Mouse (Mus musculus): ENCODE results near the gene Wipi1.

Gene Wipi1

DNA sequence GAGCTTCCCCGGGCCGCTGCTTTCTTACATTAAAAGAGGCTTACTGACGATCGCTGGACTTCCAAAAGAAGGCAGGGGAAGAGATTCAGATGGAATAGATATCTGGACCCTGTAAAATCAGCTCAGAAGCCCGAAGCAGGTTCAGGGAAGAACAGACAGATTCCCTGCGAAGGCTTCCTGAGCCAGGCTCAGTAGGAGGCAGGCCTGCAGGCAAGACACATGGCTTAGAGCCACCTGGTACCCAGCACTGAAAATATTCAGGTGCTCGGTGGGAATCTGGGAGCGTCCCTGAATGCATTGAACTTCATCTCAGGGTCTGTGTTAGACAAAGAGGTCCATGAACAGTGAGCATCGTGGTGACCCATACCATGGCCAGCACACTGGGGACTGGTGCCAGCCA, 31.8 kb downstream of the Wipi1 start:
- no peak for DNase-seq (ENCODE audit: low read depth, low spot score)

DNA sequence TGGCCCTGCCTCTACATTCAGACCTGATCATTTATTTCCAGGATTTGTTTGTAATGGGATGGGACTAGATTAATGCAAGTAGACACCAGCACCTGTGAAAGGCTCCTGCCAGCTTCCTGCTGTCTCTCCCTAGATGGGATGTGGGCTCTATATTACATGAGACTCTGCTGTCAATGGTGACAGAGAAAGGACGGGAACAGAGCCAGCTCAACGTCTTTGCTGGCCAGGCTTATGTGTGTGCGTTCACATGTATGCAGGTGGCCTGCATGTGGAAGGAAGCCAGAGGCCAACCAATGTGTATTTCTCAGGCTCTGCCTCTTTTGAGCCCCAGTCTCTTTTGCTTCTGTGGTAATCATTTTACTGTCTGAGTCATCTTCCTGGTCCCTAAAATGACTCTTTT, 33.2 kb downstream of the Wipi1 start:
- DNase-seq (ENCODE audit: low read depth, low spot score), result no peak

DNA sequence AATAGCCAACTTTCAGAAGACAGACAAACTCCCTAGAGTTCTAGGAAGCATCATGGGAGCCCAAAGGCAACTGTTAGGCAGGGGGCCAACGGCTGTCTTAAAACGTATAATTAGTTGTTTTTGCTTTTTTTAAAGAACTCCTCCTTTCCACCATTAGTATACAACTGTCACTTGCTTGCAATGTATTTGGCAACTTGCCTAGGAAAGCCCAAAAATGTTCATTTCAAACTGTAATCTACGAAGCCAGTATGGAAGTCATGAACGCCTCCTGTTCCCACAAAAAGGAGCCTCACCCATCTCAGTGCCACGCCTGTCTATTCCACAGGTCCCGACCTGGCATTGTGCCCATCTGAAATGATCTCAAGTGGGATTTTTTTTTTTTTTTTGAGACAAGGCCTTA, 35.9 kb downstream of the Wipi1 start:
- no peak for DNase-seq (ENCODE audit: low read depth, low spot score)

DNA sequence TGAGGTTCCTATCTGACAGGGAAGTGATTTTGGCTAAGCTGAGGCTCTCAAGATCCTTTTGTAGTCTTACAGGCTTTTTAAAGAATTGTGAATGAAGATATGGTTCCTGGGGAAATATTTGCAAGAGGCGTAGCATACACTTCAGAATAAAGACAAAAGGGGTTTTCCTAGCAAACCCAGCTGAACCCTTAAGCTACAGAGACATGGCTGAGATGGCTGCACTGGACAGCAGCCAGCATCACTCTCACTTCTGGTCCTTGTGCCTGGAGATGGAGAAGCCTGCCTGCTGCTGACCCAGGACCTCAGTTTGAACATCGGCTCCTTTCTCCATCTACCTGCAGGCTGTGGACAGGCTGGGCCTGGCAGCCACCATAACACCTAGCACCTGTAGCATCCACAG, 37.2 kb downstream of the Wipi1 start:
- DNase-seq (ENCODE audit: low read depth, low spot score), result no peak

DNA sequence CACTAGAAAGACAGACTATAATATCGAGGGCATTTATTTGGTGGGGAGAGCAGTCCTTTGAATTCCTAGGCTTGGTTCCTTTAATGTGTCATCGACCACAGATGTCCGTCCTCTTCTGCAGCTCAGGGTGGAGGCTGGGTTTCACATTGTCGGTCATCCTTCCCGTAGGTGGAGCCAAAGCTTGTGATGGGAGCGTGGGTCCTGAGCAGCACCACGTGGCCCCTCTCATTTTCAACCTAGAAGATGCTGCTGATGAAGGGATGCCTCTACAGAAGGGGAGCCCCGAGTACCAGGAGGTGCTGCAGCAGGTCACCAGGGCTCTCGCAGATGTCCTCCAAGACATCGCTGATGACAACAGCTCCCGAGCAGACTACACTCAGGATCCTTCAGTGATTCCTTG, 39.7 kb downstream of the Wipi1 start:
- no peak for DNase-seq (ENCODE audit: low read depth, low spot score)

DNA sequence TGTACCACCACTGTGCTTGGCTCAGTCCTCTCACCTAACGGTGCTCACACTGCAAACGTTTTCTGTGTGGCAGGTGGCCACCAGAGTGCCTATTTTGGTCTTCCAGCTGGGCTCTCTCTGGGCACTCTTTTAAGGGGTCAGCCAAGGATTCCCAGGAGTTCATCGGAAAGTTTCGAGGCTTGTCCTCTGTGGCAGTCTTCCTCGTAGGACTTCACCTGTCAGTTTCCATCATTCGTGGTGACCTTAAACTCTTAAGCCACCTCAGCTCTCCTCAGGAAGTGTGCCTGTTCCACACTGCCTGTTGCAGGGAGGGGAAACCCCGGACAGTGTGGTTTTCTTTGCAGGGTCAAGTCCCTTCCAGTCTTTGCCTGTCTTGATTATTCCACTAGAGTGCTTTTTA, 42.0 kb downstream of the Wipi1 start:
- no peak for DNase-seq (ENCODE audit: low read depth, low spot score)

DNA sequence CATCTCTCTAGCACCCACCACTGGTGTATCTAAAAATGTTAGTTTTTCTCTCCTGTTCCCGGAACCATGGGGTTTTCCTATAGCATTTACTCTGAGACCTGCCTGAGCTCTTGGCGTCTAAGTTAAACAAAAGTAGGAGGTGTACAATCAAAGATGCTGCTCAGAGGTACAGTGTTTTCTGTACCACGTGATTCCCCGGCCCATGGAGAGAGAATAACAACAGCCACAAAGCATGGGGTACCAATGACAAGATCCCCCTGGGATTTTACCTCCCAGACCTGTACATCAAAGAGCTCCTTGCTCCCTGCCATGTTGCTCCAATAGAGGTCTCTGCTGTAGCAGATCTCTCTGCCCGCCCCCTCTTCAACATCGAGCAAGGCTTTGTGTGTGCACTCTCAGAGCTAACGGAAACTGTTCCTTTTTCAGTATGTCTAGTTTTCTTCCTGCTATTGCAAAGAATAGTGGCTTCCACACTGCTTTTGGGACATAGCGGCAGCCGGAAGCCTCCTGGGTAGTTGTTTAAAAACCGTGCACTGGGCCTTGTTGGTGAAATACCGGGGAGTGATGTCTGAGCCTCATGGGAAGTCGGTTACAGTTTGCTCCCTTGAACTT, 42.7 kb downstream of the Wipi1 start:
- no peak for DNase-seq (ENCODE audit: low read depth, low spot score)

DNA sequence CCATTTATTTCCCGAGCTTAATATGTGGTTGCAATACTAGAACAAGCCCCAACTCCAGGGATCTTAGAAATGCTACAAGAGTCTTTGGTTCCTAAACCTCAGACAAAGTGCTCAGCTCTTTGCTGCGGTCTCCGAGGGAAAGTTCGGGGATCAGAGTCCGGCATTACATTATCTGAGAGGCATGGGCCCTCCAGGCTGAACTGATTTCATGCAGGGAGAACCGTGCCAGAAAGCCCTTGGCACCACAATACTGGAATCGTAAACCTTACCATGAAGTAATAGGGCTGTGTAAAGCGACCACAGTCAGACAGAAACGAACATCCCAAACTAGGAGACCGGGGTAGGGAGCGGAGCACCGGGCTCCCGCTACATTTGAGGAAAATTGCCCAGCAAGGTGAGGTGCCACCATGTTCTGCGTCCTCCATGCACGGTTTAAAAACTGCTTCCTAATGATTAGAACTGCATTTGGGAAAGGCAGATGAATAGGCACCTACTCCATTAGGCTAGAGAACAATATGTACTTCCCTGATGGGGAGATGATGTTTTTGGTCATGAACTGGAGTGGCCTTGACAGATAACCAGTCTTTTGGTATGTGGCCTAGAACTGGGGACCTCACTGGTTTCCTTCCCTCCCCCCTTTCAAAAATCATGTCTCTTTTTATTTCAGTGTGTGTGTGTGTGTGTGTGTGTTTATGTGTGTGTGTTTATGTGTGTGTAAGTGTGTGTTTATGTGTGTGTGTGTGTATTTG, 47.1 kb downstream of the Wipi1 start:
- DNase-seq (ENCODE audit: low read depth, low spot score), result no peak

DNA sequence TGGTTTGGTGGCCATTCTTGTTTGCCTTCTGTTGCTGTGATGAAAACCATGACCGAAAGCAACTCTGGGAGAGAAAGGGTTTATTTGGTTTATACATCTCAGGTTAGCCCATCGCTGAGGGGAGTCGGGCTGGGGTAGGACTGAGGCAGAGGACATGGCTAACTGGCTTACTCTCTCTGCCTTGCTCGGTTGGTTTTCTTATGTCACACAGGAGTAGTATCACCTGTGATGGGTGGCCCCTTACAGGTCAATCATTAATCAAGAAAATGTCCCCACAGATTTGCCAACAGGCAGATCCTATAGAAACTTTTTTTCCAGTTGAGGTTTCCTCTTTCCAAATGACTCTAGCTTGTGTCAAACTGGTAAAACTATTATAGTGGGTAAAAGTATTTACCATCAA, 48.1 kb downstream of the Wipi1 start:
- no peak for DNase-seq (ENCODE audit: low read depth, low spot score)

DNA sequence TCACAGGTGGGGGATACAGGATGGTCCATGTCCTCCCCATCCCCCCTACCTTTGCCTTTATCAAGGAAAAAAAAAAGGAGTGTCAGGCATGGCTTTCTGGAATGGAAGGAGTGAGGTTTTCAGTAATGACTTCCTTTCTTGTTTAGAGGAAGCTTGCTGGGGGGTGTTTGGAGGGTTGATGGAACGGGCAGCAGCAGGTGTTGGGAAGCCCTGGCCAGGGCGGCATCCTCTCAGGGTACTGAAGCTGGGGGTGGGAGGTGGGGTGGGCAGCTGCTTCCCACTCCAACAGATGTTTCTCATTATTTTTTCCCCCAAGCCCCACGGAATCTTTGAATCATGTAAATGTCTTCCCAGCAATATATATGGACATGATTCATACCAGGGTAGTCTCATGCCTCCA, 50.3 kb downstream of the Wipi1 start:
- no peak for DNase-seq (ENCODE audit: low read depth, low spot score)

DNA sequence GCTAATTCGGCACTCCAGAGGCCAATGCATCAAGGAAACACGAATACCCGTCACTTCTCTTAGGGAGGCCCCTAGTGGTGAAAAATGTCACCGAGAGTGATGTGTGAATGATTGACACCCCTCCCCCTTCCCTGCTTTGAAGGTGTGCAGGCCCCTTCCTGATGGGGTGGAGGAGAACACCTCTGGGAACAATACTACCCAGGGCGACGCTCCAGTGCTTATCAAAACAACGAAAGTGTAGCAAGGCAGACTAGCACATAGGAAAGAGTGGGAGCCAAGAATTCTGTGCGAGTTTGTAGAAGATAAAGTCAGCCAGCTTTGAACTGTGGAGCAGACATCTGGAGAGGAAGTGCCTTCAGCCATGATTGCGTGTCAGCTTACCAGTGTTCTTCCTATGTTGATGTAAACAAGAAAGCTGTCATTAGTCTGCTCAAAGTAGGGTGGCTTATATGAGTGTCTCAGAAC, 50.9 kb downstream of the Wipi1 start:
- DNase-seq (ENCODE audit: low read depth, low spot score), result peak; percentile 36

DNA sequence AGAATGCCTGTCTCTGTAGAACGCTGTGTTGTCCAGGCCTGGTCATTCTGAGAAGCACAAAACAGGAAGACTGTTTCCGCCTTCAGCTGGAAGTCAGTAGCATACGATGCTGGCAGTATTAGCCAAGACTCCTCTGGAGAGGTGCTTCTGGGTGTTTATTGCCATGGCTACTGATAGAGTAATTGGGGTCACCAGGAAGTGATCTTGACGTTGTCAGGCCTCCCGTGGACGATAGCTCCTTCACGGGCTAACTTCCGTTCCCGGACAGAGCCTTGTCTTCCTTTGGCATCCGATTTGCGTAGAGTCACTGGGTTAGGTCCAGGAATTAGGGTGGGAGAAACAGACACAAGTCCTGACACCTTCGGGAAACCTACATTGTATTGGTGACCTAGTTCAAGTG, 52.5 kb downstream of the Wipi1 start:
- no peak for DNase-seq (ENCODE audit: low read depth, low spot score)

DNA sequence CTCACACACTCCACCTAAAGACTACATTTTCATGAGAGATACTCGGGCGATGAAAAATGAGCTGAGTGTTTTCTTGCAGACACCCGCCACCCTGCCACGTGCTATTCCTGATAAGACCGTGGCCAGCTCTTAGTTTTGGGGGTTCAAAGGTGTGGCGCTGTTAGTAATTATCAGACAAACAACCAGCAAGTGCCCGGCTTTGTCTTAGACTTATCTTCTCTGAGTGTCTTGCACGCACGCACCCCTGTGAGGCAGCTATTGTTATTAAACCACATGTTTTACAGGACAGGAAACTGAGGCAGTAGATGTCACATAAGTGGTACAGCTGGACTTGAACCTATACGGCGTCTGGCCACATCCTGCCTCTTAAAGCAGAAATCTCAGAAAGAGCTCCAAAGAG, 54.3 kb downstream of the Wipi1 start:
- DNase-seq (ENCODE audit: low read depth, low spot score), result no peak

DNA sequence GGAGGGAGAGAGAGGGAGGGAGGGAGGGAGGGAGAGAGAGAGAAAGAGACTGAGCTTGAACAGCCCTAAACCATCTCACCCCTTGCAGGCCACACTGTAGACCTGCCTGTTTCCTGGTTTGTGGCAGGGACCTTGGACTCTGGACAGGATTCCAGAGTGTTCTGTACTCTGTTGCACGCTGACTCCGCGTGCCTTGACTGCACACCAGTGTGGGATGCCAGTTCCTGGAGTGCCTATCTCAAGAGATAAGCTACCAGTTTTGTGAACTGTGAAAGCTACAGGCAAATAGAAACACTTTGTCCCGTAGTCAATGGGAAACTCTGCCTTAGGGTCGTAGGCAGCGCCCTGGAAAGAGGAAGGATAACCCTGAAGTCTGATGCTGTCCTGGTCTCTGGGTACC, 55.6 kb downstream of the Wipi1 start:
- no peak for DNase-seq (ENCODE audit: low read depth, low spot score)

DNA sequence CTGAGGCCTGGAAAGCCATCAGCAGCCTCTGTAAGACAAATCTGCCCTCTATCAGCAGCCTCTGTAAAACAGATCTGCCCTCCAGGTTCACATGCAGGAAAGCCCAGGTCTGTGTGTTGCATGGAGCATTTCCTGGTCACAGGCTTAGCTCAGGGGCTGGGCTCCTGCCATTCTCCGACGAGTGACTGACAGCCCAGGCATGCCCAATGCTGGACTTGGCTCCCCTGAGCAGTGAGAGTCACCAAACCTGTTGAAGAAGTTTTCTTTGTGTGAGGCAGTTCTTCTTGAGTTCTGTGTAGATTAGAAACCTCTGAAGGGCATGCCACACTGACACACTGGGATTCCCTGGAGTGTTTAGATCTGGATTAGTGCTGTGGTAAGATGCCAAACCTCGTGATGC, 57.3 kb downstream of the Wipi1 start:
- DNase-seq (ENCODE audit: low read depth, low spot score), result no peak

DNA sequence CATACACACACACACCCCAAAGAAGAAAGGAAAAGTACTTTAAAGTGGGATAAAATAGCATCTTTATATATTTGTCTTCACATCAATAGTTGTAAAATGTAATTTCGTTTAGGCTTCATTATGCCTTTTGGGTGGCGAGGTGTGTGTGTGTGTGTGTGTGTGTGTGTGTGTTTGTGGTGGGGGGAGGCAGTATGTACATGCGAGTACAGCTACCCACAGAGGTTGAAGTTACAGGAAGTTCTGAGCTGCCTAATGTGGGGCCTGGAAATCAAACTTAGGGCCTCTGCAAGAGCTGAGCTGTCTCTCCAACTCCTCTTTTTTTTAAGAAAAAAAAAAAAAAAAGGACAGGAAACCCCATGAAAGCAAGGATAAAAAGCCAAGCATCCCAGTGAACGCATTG, 57.8 kb downstream of the Wipi1 start:
- no peak for DNase-seq (ENCODE audit: low read depth, low spot score)

DNA sequence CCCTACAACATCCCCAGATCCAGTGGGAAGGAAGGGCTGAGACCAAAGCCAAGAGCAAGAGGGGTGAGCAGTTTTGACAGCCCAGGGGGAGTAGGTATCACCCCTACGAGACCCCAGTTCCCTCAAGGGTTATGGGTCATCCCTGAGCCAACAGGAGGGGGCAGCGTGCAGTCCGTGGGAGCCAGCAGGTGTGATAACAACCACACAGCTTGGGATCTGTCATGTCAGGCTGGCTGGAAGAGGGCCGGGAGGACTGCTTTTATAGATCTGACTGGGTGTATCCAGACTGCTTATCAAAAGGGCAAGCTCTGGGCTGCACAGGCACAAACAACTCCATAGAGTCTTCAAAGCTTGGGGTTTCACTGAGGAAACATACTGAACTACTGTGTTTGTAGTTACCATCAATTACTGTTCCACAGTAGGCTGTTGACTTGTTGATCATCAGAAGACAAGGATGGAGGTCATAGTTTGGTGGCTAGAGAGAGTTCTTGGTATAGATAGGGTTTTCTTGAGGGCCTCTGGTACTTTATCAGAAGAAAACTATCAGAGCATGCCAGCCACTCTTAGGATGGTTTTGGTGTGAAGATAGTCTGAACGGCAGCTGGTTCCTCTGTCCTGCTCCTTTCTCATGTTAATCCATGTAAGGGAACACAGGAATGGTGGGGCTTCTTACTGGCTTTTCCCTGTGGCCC, 62.0 kb downstream of the Wipi1 start:
- DNase-seq (ENCODE audit: low read depth, low spot score), result no peak

DNA sequence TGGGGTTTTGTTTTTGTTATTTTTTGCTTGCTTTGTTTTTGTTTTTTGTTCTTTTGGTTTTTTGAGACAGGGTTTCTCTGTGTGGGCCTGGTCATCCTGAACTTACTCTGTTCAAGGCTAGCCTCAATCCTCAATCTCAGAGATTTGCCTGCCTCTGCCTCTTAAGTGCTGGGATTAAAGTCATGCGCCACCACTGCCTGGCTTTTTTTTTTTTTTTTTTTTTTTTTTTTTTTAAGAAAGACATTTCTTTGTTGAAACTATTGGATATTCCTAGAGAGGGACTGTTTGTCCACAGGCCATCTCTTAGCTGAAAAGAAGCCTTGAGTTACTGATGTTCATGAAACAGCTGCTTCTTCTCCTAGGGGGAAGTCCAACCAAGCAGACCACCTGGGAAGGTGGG, 64.1 kb downstream of the Wipi1 start:
- no peak for DNase-seq (ENCODE audit: low read depth, low spot score)

DNA sequence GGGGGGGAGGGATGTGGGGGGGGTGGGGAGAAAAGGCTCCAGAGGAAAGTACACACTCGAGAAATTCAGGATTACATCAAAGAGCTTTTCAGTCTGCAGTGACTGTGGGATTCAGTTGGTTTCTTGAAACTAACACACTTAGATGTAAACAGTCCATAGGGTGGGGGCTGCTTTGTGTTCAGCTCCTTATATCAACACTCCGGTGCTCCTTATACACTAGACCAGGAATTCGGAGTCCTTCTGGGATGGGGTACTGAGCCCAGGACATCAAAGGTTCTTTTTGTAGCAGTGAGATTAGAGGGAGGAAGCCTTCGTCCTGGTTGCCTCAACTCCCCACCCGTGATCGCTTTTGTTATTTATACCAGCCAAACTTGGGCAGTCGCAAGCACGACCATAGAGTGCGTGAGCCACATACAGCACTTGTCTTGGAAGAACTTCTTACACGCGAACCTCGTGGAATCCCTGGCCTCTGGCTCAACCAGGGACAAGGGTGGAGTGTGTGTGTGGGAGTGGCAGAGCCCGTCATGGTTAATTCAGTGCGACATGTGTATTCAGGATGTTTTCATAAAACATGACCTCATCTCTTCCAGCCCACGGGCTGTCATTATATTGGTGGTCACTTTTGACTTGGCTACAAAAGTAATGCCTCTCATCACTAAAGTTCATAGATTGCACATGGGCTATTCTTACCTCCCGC, 65.3 kb downstream of the Wipi1 start:
- DNase-seq (ENCODE audit: low read depth, low spot score), result no peak

DNA sequence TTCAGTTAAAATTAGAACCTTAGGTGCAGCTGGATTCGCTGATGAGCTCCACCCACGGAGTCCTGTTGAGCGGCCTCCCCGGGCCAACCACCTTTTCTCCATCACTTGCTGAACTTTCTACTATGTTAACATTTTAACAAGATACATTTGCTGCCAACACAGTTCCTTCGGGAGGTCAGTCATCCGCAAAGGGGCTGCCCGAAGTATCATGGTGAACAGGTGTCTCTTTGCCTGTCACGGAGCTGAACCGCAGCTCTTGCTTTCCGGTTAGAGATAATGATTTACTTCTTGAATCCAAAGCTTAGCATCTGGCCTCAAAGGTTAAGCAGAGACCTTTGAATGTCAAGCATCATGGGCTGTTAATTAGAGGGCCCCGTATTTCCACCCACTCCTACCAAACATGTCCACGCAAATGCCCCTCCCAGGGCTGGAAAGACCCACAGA, 66.0 kb downstream of the Wipi1 start:
- DNase-seq (ENCODE audit: low read depth, low spot score), result no peak

DNA sequence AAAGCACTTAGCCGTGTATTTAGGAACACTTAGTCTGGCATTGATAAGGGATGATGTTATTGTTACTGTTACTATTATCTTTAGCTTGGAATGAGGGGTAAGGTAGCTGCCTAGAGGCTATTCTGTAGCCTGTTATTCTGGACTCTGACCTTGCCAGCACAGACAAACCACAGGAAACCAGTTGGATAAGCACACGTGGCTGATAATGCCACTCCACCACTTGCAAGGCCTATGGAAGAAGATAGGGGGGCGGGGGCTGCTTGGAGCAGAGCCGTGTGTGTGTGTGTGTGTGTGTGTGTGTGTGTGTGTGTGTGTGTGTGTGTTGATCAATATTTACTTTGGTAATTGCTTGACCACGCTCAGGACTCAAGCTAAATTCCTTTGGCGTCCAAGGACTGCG, 66.5 kb downstream of the Wipi1 start:
- DNase-seq (ENCODE audit: low read depth, low spot score), result no peak

DNA sequence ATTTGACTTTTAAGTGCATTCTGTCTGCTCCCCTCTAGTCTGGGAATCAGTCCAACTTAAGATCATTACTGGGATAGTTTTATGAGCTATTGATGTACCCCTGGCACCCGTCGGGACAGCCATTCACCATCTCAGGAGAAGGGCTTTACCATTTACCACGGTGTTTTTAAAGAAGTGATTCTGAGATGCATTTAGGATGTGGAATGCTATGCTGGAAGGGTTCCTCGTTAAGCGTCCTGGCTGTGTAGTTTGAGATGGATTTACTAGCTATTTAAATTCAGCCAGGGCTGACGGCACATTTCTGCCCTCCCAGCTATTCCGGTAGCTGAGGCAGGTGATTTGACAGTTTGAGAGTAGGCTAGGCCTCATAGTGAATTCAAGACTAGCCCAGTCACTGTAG, 67.3 kb downstream of the Wipi1 start:
- no peak for DNase-seq (ENCODE audit: low read depth, low spot score)

All from WW6 (cell line).